Mouse (Mus musculus) heart, postnatal 36 days (tissue): ENCODE data around the gene BC017158. TPM values are rescaled to one million over a fixed set of nuclear protein-coding genes. Genes with fewer than 3 reads are reported as not detected.
A peak's percentile ranks its signal among the peaks of the same experiment; 100 is the strongest.

Source experiments
- DNase-seq, 2 experiments: peaks; one replicate each; pipeline ENCODE4 v3.0.0; 2021 to 2022
- intact Hi-C: fragments of 180-260 bp; cut with DNase I; formaldehyde crosslinking; loops from one replicate; pipeline ENCODE4 v1.15.1; 2025
- microRNA-seq, 2 experiments: library from miRNA; unstranded; fragments of <30 nt; microRNA quantifications; one replicate each; pipeline ENCODE4 v1.2.0; 2021; ENCODE audit warnings: borderline number of aligned reads in 2 of 2
- total RNA-seq, 2 experiments: library from RNA; stranded (reverse); gene quantifications; 2 replicates each; pipeline ENCODE4 v1.2.3; 2021

The BC017158 gene
- total RNA-seq, 2 experiments from 2014 or later: 5.2 to 6.3 TPM

DNA sequence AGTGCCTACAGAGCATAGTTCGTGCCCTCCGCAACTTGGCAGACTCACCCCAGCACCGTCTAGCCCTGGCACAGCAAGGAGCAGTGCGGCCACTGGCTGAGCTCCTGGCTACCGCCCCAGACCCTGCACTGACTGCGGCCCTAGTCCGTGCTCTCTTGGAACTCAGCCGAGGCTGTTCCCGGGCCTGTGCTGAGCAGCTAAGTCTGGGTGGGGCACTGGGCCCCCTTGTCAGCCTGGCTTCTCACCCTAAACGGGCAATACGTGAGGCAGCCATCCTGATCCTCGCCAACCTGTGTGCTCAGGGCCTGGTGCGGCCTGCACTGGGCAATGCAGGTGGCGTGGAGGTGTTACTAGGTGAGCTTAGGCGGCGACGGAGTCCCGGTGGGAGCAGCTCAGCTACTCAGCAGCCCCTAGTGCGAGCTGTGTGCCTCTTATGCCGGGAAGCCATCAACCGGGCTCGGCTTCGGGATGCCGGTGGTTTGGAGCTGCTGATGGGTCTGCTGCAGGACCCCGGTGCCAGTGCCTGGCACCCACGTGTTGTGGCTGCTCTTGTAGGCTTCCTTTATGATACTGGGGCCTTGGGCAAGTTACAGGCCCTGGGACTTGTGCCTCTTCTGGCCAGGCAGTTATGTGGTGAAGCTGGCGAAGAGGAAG is 57.7 kb downstream of the BC017158 start:
- DNase-seq: no peak
- intact Hi-C loops: loop anchor here (5.0 kb wide), 1 partner anchor 452 kb away; no protein-coding TSS in a partner anchor

DNA sequence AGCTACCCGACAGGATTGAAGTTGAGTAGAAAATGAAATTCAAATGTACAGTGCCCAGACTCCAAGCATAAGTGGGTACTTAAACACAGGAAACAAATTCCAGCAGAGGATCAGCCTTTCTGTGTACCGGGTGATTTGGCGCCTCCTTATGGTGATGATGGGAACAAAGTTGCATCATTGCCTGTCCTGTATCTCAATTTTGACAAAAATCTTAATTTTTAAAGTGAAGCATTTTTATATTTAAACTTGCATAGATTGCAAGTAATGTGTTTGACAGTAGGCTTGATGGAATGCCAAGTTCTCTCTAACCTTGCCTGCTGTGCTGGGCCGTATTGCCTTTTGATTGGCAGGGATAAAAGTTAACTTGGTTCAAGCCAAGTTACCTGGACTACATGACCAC is 59.0 kb downstream of the BC017158 start:
- no peak for DNase-seq
- intact Hi-C loops: no loop called here

DNA sequence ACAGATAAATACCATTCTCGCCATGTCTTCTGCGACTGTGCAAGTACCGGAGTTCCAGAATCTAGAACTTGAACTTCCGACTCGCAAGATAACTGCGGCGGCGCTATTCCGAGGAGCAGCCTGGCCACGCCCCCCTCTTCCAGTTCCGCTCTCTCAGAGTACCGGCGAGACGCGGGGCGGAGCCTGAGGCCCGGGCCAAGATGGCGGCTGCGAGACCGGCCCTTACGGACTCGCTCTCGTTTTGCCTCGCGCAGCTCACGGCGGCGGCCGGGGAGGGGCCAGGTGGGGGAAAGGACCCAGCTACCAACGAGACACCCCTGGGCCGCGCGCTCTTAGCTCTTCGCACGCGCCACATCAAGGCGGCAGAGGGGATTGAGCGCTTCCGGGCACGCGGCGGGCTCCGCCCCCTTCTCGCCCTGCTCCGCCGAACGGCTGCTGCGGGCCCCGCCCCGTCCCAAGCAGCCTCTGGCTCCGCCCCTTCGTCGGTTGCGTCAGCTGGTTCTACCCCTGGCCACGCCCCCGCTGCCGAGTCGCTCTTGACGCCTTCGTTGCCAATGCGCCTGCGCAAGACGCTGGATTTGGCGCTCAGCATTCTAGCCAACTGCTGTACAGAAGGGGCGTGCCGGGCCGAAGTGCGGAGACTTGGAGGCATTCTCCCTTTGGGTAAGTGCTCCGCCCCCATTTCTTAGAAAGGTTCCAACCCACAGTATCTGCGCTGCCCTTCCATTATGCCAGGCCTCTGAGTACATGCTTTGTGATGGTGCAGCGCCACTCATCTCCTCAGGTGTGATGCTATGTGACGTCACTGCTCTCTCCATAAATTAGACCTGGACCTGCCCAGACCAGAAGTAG is 59.8 kb downstream of the BC017158 start, which contains the start of gene 9130023H24Rik:
TSS of gene 9130023H24Rik (minus strand) at position 105 of the 852 bp plus-strand sequence.
- intact Hi-C loops: loop anchor here (1.0 kb wide), 1 partner anchor 107 kb away; no protein-coding TSS in a partner anchor
- DNase-seq: peak; percentile 100

DNA sequence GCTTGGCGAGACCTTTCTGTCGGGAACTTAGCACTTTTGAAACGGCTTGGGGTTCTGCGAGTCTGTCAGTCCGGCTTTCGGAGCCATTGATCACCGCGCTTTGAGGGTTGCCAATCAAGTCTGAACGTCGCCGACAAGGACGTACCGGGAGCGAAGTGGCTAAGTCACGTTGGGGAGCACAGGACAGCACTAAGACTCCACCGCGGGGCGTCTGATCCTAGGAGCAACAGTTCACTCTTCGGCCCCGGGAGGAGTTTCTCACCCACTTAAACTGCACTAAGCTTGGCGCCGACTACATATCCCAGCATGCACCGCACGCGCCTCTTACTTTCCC is 60.4 kb downstream of the BC017158 start:
- intact Hi-C loops: loop anchor here (1.0 kb wide), 1 partner anchor 108 kb away; no protein-coding TSS in a partner anchor
- no peak for DNase-seq

DNA sequence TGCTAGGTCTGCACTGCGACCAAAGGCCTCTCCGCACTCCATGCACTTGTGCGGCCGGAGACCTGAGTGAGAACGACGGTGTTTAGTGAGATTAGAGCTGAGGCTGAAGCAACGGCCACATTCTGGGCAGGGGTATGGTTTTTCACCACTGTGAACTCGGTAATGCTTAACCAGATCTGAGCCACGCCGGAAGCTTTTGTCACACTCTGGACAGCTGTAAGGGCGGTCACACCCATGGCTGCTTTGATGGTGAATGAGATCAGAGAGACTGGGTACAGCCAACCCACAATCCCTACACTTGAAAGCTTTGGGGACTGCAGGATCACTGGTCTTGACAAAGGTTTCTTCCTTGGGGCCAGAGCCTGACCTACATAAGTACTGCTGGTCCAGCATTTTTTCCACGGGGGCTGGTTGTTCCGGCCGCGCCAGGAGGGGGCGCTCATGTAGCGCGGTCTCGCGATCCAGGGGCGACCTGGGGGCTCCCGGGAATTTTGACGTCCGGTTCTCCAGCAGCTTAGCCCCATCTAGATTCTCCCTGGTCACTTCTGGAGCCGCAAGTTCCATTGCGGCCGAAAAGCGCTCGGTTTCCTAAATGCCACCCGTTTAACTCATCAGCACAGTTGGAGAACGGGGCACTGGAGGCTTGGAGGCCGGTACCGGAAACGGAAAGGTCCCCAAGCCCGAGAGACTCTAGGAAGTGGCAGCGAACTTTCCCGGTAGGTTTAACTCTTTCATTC is 60.9 kb downstream of the BC017158 start, which contains the start of gene Armc5:
TSS of gene Armc5 (plus strand) at position 487 of the 737 bp plus-strand sequence.
- DNase-seq: peak; percentile 89 to 93
- intact Hi-C loops: loop anchor here (1.0 kb wide), 1 partner anchor 108 kb away; no protein-coding TSS in a partner anchor

DNA sequence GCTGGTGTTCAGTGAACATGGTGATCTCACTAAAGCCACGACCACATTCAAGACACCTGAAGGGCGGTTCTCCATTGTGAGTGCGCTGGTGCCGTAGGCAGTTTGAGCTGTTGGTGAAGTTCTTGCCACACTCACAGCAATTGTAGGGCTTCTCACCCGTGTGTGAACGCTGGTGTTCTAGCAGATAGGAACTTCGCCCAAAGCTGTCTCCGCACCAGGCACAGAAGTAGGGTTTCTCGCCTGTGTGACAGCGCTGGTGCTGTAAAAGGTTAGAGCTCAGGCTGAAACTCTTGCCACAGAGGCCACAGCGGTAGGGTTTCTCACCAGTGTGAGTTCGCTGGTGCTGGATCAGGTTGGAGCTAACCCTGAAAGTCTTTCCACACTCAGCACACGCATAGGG is 61.5 kb downstream of the BC017158 start:
- intact Hi-C loops: no loop called here
- DNase-seq: no peak

DNA sequence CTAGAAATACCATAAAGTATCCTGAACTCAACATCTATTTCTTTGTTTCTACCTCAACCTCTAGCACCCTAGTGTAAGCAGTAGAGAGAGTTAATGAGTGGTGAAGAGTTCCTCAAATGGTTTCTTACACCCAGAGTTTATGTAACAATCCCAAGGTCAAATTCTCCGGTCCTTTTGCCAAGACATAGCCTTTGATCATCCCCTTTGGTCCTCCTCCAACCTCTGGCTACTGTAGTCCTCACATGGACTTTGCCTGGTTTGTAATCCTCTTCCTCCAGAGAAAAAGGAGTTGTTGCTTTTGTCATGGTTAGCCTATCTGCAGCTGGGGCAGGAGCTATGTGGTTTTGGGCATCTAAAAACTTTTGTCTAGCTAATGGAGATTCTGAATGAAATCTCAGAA is 62.5 kb downstream of the BC017158 start:
- intact Hi-C loops: no loop called here
- no peak for DNase-seq

DNA sequence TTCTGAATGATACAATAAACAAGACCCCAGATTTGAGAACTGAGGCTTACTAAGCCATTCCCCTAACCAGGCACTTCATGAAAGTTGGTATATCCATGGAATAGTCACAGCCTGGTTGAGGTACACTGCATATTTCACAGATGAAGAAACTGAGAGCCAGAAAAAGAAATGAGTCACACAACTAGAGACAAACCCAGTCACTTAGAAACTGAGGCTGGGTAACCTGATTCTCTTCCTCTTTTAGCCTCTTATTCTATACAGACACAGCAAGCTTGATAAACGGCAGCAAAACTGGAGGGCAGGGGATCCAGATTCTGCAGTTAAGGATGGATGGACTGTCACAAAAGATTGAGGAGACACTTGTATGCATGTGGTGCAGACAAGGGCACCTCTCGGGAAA is 63.2 kb downstream of the BC017158 start:
- intact Hi-C loops: no loop called here
- no peak for DNase-seq

DNA sequence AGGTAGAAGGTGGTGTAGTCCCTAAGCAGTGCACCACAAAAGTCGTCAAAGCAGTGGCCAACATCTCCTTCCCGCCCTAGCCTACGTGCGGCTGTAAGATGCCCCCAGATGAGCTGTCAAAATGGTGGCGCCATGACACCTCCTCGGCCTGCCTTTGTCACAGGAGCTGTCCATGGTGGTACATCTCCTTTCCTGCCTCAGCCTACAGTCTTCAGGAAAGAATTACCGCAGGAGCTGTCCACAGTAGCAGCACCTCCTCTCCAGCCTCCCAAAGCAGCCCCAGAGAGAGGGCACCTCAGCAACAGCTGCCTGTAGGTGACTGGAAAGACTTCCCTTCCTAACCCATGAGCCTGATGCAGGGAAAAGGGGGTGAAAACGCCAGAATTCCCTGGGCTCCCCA is 66.2 kb downstream of the BC017158 start:
- no peak for DNase-seq
- intact Hi-C loops: no loop called here

Small RNA genes lying within 50 kb of the gene (microRNA-seq; reads per million reads assigned to microRNA genes)
- 0.72 to 1.3 reads per million in 2 experiments for gene Mir3103

Other genes starting within 250 kb of the BC017158 start
- 1 to 10 TPM; 7.1 to 7.3 TPM for gene Itgam, start 235.5 kb downstream of the BC017158 start, total RNA-seq
- not detected for gene Gm49368, start 235.5 kb downstream of the BC017158 start, total RNA-seq
- gene Itgax, start 168.6 kb downstream of the BC017158 start, total RNA-seq: under 1 TPM; 0.11 to 0.39 TPM
- 1 to 10 TPM in 1 of 2 experiments, under 1 TPM in 1; 0.36 to 1.2 TPM for gene Itgad, start 143.8 kb downstream of the BC017158 start, total RNA-seq
- gene Cox6a2, start 91.8 kb downstream of the BC017158 start, total RNA-seq: 1,000 to 10,000 TPM; 2,318 to 2,864 TPM
- 1 to 10 TPM; 7.4 to 8.4 TPM for gene Armc5, start 60.8 kb downstream of the BC017158 start, total RNA-seq
- gene 9130023H24Rik, start 60.1 kb downstream of the BC017158 start, total RNA-seq: 1 to 10 TPM; 2.9 to 4.2 TPM
- gene Tgfb1i1, start 51.4 kb downstream of the BC017158 start, total RNA-seq: 10 to 100 TPM; 17.4 to 20.8 TPM
- not detected for gene Slc5a2, start 32.5 kb downstream of the BC017158 start, total RNA-seq
- 10 to 100 TPM in 1 of 2 experiments, 1 to 10 TPM in 1; 9.5 to 12.1 TPM for gene Rgs10, start 120.6 kb upstream of the BC017158 start, total RNA-seq
- 10 to 100 TPM; 40.6 to 41.7 TPM for gene Tial1, start 163.5 kb upstream of the BC017158 start, total RNA-seq
- 100 to 1,000 TPM; 258 to 272 TPM for gene Bag3, start 225.4 kb upstream of the BC017158 start, total RNA-seq